Mouse (Mus musculus): Measurements from ENCODE around the gene Zfp638. TPM values are rescaled to one million over a fixed set of nuclear protein-coding genes. Genes with fewer than 3 reads are reported as not detected.
"Not testable (repeated sequence)": the region's sequence is repeated elsewhere in the genome, so short reads cannot be mapped to it uniquely, and the experiment has no call there.

Zfp638 gene
- polyA plus RNA-seq, 1 experiment from 2014 or later, result 109 TPM

DNA sequence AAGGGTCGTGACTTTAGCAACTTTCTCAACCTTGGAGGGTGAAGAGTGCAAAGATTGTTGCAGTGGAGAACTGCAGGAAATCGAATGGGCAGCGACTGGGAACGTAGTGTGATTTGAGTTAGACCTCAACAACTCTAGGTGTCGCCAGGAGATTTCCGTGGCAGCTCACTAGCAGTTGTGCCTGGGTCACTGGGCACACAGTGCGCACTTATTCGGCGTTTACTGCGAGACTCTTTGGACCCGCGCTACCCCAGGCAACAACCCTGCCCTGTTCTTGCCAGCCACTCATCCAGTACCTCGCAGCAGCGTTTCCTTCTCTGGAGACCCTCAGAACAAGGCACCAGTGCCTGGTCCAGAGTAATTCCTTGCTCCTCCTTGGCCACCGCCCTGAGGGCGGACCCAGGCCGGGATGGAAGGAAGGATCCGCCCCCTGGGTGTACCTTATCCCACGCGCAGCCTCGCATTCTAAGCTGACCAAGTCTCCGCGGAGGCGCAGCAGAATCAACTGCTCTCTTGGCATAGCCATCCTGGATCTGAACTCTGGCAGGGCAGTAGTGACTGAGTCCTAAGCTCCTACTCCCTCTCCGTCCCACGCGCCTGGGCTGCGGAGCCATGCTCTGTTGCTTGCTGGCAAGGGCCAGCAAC lies 152.1 kb downstream of the Zfp638 start:
- Histone ChIP-seq H3K4me2 (peak overlapping the region; percentile 69), H3K4me3 (replicated peaks) (peak overlapping the region; percentile 35), H3K27me3 (peaks cover 29% of the 10 kb centered on the region), H3K9ac (peak overlapping the region; percentile 48), H3K9me3 (no peaks in the 10 kb centered on the region), H3K4me1 (peaks cover 7% of the 10 kb centered on the region; the same call in 1 of the 2 replicates), H3K36me3 (replicated peaks) (no peaks in the 10 kb centered on the region), H3K27ac (no peak overlapping the region)
- WGBS, result 5% methylated on average over 28 of the region's 28 CpGs
- ATAC-seq (ENCODE audit: low FRiP score), result 0 out of 2 replicates have a peak, but pooled peaks have one; percentile 17

DNA sequence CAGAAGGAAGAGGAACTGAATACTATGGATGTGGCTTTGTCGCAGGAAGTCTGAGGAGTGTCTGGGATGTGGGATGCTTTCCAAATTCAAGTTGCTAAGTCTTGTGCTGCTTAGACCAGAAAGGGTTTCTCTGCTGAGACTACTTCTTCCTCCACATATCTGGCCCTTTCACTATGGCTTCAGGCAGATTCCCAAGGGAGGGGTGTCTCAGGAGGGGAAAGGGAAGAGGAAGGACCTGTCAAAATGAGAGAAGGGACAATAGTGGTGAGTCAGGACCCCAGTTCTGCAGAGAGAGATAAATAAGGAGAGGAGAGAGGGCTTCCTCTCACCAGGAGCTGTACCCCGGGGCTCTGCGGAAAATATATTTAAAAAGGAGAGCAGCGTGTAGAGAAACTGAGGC lies 153.1 kb downstream of the Zfp638 start:
- H3K27me3 ChIP-seq, result peaks cover 29% of the 10 kb centered on the region
- no peak overlapping the region for H3K4me3 ChIP-seq (replicated peaks)
- H3K4me2 ChIP-seq, result no peak overlapping the region
- H3K4me1 ChIP-seq, result peaks cover 7% of the 10 kb centered on the region; the same call in 1 of the 2 replicates
- WGBS, result 87% methylated on average over 4 of the region's 4 CpGs
- H3K27ac ChIP-seq, result no peak overlapping the region
- H3K9ac ChIP-seq, result no peak overlapping the region
- H3K9me3 ChIP-seq, result no peaks in the 10 kb centered on the region
- no peak for ATAC-seq (ENCODE audit: low FRiP score)
- H3K36me3 ChIP-seq (replicated peaks), result no peaks in the 10 kb centered on the region

DNA sequence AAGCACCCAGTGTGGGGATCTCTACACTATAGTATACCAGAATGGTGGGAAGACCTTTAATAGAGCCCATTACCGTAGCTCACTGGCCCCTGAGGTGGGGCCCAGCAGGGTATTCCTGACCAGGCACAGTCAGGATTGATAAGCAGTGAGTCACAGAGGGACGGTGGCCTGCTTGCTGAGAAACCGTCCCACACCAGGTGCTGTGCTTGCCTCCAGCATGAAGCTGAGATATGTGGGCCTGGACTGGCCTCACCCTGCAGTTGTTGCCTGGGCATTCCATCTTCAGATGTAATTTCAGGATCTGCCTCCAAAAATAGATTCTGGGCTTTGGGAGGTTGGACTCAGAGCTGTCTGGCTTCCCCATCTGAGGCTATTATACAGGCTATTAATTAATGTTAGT lies 155.1 kb downstream of the Zfp638 start:
- Histone ChIP-seq H3K9ac (no peak overlapping the region), H3K27ac (no peak overlapping the region), H3K4me1 (peaks cover 7% of the 10 kb centered on the region; the same call in 1 of the 2 replicates), H3K4me2 (no peak overlapping the region), H3K27me3 (peaks cover 29% of the 10 kb centered on the region), H3K9me3 (no peaks in the 10 kb centered on the region), H3K36me3 (replicated peaks) (no peaks in the 10 kb centered on the region), H3K4me3 (replicated peaks) (no peak overlapping the region)
- ATAC-seq (ENCODE audit: low FRiP score), result no peak
- 82% methylated on average over 3 of the region's 3 CpGs for WGBS

DNA sequence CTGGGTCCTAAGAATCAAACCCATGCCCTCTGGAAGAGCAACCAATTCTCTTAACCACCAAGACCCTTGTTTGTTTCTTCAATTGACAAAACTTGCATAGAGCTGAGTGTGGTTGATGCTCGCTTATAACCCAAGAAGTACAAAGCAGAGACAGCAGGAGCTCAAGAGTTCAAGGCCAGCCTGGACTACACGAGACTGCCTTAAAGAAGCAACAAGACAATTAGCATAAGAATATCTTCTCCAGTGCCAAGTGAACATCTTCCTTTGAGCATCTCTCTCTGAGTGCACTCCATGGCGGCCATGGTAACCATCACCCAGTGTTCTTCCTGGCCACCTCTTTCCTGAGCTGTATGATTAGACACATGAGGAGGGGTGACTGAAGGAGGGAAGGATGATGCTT lies 158.7 kb downstream of the Zfp638 start:
- ATAC-seq (ENCODE audit: low FRiP score), result no peak
- no peak overlapping the region for H3K4me2 ChIP-seq
- H3K9ac ChIP-seq, result no peak overlapping the region
- H3K27me3 ChIP-seq, result peaks cover 5% of the 10 kb centered on the region; the same call in 1 of the 2 replicates
- H3K9me3 ChIP-seq, result no peaks in the 10 kb centered on the region
- no peaks in the 10 kb centered on the region for H3K36me3 ChIP-seq (replicated peaks)
- no peak overlapping the region for H3K27ac ChIP-seq
- 79% methylated on average over 3 of the region's 3 CpGs for WGBS
- no peaks in the 10 kb centered on the region for H3K4me1 ChIP-seq
- no peak overlapping the region for H3K4me3 ChIP-seq (replicated peaks)

DNA sequence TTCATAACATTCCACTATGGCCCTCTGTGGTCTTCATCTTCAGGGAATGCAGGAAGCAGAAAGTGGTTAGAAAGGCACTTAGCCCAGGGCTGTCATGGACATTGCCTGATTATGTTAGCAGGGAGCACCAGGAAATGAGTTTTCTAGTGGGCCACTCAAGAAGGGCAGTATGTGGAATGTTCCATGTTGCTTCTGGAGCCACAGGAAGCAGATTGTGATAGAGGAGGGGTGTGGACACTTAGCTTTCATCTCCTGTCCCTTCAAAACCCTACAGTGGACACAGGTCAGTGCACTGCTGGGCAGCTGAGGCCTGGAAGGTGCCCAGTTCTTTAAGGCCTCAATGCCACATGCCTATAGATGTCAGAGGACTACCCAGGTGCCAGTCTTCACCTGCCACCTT lies 161.9 kb downstream of the Zfp638 start:
- Histone ChIP-seq H3K9ac (no peak overlapping the region), H3K4me2 (no peak overlapping the region), H3K9me3 (no peaks in the 10 kb centered on the region), H3K36me3 (replicated peaks) (no peaks in the 10 kb centered on the region), H3K27me3 (no peaks in the 10 kb centered on the region), H3K27ac (no peak overlapping the region), H3K4me3 (replicated peaks) (no peak overlapping the region), H3K4me1 (no peaks in the 10 kb centered on the region)
- ATAC-seq (ENCODE audit: low FRiP score), result no peak

DNA sequence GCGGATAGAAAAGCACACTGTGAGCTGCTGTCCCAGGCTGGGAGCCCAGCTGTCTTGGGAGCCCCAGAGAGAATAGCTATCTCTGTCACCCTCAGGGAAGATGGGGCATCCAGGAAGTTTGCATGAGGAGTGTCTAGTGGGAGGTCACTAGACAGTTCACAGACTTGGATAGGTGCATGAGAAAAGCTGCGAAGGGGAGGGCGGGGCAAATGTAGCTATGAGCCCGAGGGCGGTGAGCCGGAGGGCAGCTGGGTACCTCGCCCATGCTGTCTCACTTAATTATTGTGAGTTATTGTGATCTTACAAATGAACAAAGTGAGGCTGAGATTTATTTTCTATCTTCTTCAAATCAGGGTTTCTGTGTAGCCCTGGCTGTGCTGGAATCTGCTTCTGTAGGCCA lies 162.9 kb downstream of the Zfp638 start:
- no peaks in the 10 kb centered on the region for H3K9me3 ChIP-seq
- no peak overlapping the region for H3K4me3 ChIP-seq (replicated peaks)
- WGBS, result 90% methylated on average over 7 of the region's 7 CpGs
- no peaks in the 10 kb centered on the region for H3K27me3 ChIP-seq
- H3K4me1 ChIP-seq, result no peaks in the 10 kb centered on the region
- no peaks in the 10 kb centered on the region for H3K36me3 ChIP-seq (replicated peaks)
- H3K9ac ChIP-seq, result no peak overlapping the region
- H3K4me2 ChIP-seq, result no peak overlapping the region
- ATAC-seq (ENCODE audit: low FRiP score), result no peak
- H3K27ac ChIP-seq, result no peak overlapping the region

DNA sequence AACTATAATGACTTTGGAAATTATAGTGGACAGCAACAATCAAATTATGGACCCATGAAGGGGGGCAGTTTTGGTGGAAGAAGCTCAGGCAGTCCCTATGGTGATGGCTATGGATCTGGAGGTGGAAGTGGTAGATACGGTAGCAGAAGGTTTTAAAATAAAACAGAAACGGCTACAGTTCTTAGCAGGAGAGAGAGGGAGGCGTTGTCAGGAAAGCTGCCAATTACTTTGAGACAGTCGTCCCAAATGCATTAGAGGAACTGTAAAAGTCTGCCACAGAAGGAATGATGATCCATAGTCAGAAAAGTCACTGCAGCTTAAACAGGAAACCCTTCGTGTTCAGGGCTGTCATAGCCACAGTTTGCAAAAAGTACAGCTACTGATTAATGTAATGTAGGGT lies 165.6 kb downstream of the Zfp638 start:
- not testable (repeated sequence) for H3K9ac ChIP-seq; H3K4me3 ChIP-seq (replicated peaks); H3K4me2 ChIP-seq; H3K27ac ChIP-seq; H3K9me3 ChIP-seq; ATAC-seq (ENCODE audit: low FRiP score); H3K27me3 ChIP-seq; H3K4me1 ChIP-seq; H3K36me3 ChIP-seq (replicated peaks)
- 88% methylated on average over 5 of the region's 5 CpGs for WGBS

Other genes with a start within 250 kb of the Zfp638 start
- not detected in 2 replicates for gene Clec4f, start 210.9 kb upstream of the Zfp638 start, polyA plus RNA-seq (2016; fragmentation: Nextera tagmentation; extraction: Ambion mirVana)
- gene Cd207, start 189.3 kb upstream of the Zfp638 start, polyA plus RNA-seq (2016; fragmentation: Nextera tagmentation; extraction: Ambion mirVana), result not detected in 2 replicates
- gene Vax2, start 155.8 kb upstream of the Zfp638 start, polyA plus RNA-seq (2016; fragmentation: Nextera tagmentation; extraction: Ambion mirVana), result 0.63 and 1.3 TPM in 2 replicates
- 0.12 TPM in 1 of 2 replicates, not detected in the other for gene Atp6v1b1, start 124.1 kb upstream of the Zfp638 start, polyA plus RNA-seq (2016; fragmentation: Nextera tagmentation; extraction: Ambion mirVana)
- 0.15 and 0.23 TPM in 2 replicates for gene Ankrd53, start 104.5 kb upstream of the Zfp638 start, polyA plus RNA-seq (2016; fragmentation: Nextera tagmentation; extraction: Ambion mirVana)
- 61.6 and 72.0 TPM in 2 replicates for gene Tex261, start 91.3 kb upstream of the Zfp638 start, polyA plus RNA-seq (2016; fragmentation: Nextera tagmentation; extraction: Ambion mirVana)
- 49.4 and 49.9 TPM in 2 replicates for gene Nagk, start 72.1 kb upstream of the Zfp638 start, polyA plus RNA-seq (2016; fragmentation: Nextera tagmentation; extraction: Ambion mirVana)
- 25.0 and 33.7 TPM in 2 replicates for gene Paip2b, start 35.4 kb upstream of the Zfp638 start, polyA plus RNA-seq (2016; fragmentation: Nextera tagmentation; extraction: Ambion mirVana)
- 3.7 and 4.3 TPM in 2 replicates for gene Dysf, start 141.5 kb downstream of the Zfp638 start, polyA plus RNA-seq (2016; fragmentation: Nextera tagmentation; extraction: Ambion mirVana)